Mouse (Mus musculus): Measurements from ENCODE around the gene Poc1b.

Poc1b gene

GRCm38 (mm10) chr10:99161987-99162582, 55.2 kb downstream of the Poc1b start:
- DNase-seq = peak; percentile 62 to 77

DNA sequence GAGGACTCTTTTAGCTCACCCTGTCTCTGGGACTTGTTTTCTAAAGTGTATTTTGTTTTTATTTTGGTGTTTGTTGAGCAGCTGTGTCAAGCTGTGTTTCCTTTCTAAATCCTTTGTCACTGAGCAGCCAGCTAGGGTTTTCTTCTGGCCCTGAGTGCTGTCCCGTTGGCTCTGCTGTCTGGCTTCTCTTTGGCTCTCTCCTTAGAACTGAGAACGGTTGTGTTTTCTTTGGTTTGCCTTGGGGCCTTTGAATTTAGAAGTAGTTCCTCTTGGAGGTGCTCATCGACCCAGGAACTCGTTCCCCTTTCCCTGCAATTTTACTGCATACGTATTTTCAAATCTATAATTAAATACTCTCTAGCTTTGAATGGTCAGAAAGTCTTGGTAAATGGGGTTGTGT, 56.2 kb downstream of the Poc1b start:
- no peak for DNase-seq

DNA sequence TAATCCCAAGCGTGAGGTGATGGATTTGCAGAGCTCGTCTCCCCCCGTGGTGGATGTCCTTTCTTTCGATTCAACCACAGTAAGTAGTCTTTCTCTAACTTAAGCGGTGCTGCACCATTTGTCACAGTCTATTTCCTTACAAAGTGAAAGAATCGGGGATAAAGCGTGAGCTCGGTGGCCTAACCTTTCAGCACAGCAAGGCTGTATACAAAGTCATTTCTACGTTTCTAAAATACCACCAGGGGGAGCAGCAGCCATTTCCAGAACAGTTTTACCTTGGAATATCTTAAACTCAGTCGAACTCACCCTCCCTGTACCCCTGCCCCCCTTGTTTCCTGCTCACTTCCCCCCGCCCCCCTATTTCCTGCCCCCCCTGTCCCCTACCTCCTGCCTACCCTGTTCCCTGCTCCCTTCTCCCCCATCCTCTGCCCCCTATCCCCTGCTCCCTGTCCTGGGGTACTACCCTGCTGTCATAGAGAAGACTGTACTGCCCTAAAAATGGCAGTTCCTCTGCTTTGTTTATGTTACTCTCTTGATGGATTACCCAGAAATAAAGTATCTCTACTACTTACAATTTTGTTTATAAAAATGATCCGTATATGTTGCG, 58.1 kb downstream of the Poc1b start:
- DNase-seq = peak; percentile 66 to 76

- peak; percentile 23 to 28 for DNase-seq
These were observed 59.0 kb downstream of the Poc1b start for GRCm38 (mm10) chr10:99165751-99166282.

DNA sequence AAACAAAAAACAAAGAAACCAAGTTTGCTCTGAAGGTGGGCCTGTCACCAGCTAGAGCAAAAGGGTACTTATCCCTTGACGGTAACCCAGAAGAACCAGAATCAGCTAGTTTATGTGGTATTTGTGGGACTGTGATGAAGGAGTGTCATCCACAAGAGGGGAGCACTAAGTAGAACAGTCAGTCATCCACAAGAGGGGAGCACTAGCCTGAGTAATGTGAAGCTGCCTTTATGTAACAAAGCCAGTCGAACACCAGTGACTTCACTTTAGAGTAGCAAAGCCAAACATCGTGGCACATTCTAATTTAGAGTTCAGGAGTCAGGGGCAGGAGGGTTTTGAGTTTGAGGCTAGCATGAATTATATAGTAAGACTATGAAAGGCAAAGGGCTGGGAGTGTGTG, 59.6 kb downstream of the Poc1b start:
- DNase-seq = peak in 1 of 2 experiments; percentile 10

- DNase-seq = peak; percentile 19 to 20
These were observed 61.6 kb downstream of the Poc1b start for GRCm38 (mm10) chr10:99168404-99168803.

DNA sequence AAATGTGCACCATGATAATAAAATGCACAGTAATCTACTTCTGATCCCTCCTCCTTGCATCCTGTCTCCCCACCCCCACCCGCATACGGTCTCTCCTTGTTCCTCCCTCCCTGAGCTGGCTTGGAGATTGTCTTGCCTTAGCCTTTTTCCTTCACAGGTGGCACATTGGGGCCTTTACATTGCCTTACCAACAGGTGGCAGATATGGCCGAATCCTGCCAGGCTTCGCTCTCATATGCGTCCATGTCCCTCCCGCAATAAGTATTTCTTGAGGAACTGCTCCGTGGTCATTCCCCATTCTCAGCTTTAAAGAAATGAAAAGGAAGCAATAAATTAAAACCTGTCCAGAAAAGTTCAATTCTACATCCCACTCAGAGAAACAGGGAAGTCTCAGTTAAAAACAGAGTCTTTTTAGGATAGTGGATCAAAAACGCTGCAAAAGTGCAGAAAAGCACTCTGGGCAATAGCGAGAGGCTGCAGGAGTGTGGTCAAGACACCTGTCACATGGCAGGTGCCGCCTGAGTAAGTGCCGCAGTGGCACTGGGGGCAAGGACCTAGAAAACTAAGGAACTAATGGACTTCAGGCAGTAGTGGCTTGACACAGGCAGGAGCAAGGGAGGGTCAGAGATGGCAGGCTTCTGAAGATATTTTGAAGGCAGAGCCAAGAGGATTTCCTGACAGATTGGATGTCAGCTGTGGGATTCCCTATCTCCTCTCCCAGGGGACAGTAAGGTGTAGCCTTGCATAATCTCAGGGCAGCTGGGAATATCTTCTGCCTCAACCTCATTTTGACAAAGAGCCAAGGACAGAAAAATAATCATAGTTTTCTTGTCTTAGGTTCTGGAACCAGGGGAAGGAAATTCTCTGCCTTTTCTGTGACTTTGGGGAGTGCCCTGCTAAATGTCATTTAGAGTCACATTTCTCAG, 62.3 kb downstream of the Poc1b start:
- DNase-seq = peak; percentile 65 to 77

GRCm38 (mm10) chr10:99169765-99170129, 62.9 kb downstream of the Poc1b start:
- no peak for DNase-seq

- peak; percentile 18 to 19 for DNase-seq
These were observed 65.2 kb downstream of the Poc1b start for GRCm38 (mm10) chr10:99171961-99172497.

- DNase-seq = no peak
These were observed 66.2 kb downstream of the Poc1b start for GRCm38 (mm10) chr10:99172906-99173507.

- no peak for DNase-seq
These were observed 70.1 kb downstream of the Poc1b start for GRCm38 (mm10) chr10:99176911-99177310.

DNA sequence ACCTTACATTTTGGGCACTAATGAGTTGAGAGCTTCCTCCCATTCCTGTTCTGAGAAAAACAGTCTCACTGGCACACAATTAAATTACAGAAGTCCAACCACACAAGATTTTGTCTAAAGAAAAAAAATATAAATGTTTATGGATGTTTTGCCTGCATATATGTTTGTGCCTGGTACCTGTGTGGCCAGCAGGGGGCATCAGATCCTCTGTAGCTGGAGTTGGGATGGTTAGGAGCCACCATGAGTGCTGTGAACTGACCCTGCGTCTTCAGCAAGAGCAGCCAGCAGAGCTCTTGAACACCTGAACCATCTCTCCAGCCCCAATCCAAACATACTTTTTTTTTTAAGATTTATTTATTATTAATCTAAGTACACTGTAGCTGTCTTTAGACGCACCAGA, 71.3 kb downstream of the Poc1b start:
- peak in 1 of 2 experiments; percentile 18 for DNase-seq

DNA sequence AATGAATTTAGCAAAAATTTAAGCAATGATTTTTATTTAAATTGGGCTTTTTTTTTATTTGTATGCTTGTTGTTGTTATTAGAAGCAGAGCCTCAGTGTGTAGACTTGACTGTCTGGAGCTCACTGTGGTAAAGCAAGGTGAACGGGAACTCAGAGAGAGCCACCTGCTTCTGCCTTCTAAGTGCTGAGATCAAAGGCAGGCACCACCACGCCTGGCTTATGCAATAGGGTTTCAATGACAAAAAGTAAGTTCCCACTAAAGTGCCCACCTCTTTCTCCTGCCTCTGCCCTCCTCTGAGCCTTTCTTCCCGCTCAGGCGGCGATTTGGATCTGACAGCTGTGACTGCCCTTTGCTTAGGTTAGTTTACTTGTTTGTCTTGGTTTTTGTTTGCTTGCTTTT, 72.3 kb downstream of the Poc1b start:
- DNase-seq = no peak

- no peak for DNase-seq
These were observed 72.7 kb downstream of the Poc1b start for GRCm38 (mm10) chr10:99179566-99179965.

DNA sequence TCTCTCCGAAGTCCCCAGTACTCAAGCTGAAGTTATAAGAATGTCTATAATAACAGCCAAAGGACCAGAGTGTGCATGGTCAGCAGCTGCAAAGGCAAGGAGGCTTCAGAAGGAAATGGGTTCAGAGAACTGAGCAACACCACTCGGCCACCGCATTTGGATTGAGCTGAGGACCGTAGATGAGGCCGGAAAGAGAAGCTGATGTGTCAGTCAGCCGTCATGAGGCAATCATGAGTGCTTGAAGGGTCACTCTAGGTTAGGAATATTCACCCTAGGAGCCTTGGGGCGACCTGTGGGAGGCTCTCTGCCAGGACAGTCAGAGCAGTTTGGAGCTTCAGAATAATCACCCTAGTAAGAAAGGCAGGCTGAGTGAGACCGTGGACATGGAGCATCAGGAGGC, 74.7 kb downstream of the Poc1b start:
- DNase-seq = no peak

DNA sequence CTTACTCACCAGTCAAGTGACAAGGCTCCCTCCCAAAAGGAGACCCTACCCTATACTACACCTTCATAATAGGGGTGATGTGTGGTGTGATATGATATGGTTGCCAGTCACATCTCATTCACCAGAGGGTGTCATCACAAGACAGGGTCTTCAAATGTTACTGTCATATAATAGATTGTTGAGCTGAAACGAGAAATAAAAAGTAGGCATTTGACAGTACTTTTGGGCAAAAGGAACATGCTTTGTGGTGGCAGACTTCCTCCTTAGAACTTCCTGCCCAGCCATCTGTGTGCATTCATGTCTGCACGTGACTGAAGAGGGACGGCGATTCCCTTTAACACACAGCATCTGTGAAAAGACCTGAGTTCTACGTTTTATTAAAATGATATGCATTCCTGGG, 75.3 kb downstream of the Poc1b start:
- no peak for DNase-seq

DNA sequence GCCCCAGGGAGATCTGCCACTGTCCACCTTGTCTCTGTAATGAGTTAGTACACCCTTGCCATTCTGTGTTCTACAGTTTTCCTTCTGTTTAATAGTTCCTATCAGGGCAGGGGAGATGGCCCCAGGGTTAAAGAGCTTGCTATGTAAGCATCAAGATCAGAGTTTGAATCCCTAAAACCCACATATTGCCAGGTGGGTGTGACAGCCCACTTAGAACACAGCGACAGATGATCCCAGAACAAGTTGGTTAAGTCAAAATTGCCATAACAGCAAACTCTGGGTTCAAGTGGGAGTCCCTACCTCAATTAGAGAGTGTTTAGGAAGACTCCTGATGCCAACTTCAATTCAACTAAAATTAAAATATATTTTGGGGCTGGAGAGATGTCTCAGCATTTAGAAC, 81.3 kb downstream of the Poc1b start:
- DNase-seq = no peak

DNA sequence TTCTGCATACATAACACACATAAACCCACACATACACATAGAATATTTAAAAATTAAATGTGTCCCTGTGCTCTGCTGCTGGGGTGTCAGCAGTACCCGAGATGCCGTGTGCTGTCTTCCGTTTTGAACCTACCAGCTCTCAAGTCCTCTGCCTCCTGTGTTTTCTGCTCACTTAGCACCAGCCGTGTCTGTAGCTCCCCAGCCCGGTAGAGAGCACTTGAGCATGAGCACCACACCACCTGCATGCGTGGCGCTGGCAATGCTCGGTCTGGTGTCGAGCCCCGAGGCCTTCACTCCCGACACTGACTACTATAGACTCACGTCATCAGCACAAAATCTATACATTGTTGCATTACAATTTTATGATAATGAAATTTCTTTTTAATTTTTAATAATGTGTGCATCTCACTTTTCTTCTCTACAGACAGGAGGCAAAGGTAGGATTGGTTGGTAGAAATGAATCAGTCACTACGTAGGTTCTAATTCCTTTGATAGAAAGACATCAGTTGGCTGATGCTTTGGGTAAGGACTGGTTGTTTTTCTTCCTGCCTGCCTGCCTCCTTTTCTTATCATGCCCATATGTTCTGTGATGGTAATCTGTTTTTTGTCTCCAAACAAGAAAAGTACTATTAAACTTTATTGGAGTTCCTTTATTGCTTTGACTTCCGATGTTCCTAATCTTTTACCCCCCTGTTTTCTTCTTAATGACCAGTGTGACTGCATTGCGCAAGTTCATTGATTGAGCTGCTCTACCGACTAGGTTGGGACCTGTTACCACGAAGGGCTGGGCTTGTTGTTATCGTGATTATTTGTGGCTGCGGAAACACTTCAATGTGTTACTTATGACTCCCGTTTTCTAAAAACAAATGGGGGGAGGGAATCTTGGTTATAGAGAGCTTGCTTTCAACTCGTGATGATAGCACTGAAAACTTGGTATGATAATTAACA, 82.1 kb downstream of the Poc1b start:
- no peak for DNase-seq

- peak; percentile 63 to 65 for DNase-seq
These were observed 84.0 kb downstream of the Poc1b start for GRCm38 (mm10) chr10:99190798-99191197.

GRCm38 (mm10) chr10:99194451-99195055, 87.7 kb downstream of the Poc1b start:
- DNase-seq = no peak

DNA sequence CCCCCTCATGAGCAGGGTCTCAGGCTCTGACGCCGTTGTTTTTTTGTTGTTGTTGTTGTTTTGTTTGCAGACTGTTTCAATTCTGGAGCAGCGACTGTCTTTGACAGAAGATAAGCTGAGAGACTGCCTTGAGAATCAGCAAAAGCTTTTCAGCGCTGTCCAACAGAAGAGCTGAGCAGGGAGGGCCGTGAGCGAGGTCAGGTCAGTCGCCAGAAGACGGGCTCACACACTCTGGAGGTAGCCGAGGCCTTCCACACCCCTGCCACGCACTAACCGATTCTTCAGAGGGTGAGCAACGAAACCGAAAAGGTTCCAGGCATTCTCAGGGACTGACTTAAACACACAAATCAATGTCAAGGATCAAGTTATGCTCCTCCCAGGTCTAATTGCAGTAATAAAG, 89.7 kb downstream of the Poc1b start:
- no peak for DNase-seq
